Mouse (Mus musculus) stomach, postnatal 0 days (tissue): Measurements from ENCODE around the gene Dnttip1.

Experiments used
- CTCF ChIP-seq: IDR thresholded peaks from 2 replicates; pipeline ENCODE4 v1.5.1; 2016; ENCODE audit warnings: antibody characterized with exemption, low read depth, mild to moderate bottlenecking, moderate library complexity
- EP300 ChIP-seq: optimal IDR thresholded peaks from 2 replicates; pipeline ENCODE3; 2016; ENCODE audit warnings: antibody characterized with exemption

DNA sequence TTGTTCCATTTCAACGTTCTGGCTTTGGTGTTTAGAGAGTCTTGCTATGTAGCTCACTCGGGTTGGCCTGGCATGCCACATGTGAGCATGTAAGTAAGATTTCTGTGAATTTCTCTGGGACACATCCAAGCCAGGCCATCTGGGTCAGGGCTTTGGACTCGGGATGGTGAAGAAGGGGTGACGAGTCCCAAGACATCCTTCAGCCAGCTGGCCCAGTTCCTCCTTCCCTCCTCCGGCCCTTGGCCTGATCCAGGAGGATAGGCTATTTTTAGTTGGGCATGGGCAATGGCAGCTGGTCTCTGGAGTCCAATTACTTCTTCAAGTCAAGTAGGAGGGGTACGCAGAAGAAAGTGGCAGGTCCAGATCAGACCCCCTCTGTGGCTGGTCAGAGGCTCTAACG, 33.0 kb downstream of the Dnttip1 start:
- TF ChIP-seq CTCF (no peak), EP300 (no peak)
